Mouse (Mus musculus) common myeloid progenitor, adult 5-6 weeks (primary cell): ENCODE measurements at regions not wholly inside any gene's neighbourhood (a gene's known extent, or its start where the extent isn't known, plus 50 kb on each side); places are given as distances from the start of the nearest gene placed in this dataset.

ENCODE experiments used
- ATAC-seq: replicated peaks from 2 replicates; pipeline ENCODE4 v1.8.0; 2016; ENCODE audit warnings: low read depth, mild to moderate bottlenecking, moderate TSS enrichment, inconsistent platforms; ENCODE audit not compliant: poor library complexity, severe bottlenecking

DNA sequence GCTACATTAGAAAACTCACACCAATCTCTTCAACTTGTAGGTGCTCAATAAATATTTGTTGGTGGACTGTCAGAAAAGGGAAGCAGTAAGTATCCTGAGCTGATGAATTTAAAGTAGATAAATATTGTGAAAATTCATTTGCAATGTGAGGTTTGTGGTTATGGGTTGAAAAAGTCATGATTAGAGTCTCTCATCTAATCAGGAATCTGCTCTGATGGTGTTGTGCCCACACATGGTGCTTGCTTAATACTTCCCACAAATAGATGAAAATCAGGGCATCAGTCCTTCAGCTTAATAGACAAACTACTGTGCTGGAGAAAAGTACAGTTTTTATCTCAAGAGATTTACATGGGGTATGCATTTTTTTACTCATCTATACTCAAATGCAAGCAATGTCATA is 59.9 kb downstream of the S1pr1 start:
- no peak for ATAC-seq

DNA sequence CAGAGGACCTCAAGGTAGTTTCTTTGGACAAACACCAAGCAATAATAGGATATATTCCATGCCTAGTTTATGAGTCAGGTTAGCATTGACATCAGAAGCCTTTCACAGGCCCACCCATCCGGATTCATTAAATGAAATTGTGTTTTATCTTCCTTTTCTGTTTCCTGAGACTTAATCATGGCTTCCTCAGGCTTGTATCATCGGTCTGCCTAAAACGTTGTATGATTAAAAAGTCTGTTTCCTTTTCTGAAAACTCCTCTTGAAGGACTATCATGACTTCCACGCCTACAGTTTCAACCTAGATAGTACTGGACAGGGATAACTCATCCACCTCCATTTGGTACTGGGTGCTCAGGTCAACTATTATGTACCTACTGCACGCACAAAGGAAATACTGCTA is 62.6 kb downstream of the S1pr1 start:
- ATAC-seq, result peak; percentile 46

DNA sequence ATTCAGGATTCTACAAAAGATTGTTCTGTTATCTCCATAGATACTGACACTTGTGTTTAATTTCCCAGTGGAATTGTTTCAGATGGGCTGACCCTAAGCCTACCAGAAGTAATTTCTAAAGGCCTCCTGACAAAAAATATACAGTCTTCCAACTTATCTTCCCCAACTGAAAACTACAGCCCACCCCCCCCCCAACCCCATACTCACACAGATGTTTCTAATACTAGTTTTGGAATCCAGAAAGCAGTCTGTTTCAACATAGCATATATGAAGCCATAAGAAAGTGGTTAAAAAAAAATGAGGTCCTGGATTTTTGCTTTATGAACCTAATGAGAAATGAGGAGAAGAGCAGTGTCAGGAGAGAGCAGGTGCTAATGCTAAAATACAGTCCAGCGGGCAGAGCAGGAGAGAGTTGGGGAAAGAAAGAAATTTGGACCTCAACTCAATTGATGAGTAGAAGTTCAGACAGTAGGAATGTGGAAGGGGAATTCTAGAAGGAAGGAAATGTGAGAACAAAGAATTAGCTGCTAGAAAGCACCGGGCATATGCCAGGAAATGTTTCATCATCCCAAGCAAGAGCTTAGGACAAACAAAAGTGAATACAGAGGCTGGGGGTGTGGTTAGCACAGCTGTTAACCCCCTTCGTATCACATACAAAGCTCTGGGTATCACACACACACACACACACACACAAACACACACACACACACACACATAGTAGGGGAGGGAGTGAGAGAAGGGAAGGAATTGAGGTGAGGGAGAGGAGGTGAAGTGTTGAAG is 65.3 kb downstream of the S1pr1 start:
- no peak for ATAC-seq

DNA sequence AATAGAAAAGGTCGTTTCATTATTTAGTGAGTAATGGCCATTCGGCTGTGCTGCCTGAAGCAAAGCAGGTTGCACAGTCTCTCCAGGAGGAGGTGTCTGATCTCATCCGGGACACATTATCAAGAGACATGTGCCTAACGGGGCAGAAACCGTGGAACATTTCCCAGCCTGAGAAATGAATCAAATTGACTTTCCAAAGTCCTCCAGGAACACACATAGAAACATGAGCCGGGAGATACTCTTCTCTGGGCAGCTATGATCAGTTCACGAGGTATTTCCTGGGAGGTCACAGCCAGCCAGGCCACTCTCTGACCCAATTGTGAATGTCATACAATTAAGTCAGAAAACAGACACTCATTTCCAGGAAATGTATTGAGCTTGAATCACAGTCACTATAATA is 67.9 kb downstream of the S1pr1 start:
- no peak for ATAC-seq

DNA sequence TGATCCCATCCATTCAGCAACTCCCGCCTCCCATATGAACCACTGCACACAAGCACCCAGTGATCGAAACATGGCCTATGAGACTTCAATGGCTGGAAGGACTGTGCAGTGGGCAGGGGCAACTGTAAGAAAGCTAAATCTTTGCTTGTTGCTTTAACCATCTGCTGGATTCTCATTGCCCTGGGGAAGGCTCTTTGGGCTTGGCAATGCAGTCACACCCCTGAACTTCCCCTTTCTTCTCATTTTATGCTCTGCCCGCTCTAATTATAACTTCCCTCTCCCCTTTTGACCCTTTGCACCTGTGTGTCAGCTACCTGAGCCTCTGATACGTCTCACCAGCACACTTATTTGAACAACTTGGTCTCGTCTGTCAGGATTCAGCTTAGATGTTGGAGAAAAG is 70.6 kb downstream of the S1pr1 start:
- ATAC-seq, result peak; percentile 37

DNA sequence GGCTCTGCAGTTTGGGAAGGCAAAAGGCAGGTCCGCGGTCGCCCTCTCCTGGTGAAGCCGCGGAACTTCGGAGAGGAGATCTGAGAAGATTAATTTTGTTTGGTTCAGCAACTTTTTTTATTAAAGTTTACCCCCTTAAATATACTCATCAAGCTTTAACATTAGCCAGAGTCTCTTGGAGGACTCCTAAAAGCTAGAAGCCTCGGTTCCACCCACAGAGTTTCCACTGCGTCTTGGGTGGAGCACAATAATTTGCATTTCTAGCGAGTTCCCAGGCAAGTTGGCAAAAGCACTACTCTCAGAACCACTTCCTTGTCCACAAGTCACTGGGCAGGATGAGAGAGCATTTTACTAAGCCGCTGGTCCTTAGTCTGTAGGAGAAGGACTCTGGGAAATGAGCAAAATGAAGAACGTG is 72.0 kb downstream of the S1pr1 start:
- ATAC-seq, result peak; percentile 54

DNA sequence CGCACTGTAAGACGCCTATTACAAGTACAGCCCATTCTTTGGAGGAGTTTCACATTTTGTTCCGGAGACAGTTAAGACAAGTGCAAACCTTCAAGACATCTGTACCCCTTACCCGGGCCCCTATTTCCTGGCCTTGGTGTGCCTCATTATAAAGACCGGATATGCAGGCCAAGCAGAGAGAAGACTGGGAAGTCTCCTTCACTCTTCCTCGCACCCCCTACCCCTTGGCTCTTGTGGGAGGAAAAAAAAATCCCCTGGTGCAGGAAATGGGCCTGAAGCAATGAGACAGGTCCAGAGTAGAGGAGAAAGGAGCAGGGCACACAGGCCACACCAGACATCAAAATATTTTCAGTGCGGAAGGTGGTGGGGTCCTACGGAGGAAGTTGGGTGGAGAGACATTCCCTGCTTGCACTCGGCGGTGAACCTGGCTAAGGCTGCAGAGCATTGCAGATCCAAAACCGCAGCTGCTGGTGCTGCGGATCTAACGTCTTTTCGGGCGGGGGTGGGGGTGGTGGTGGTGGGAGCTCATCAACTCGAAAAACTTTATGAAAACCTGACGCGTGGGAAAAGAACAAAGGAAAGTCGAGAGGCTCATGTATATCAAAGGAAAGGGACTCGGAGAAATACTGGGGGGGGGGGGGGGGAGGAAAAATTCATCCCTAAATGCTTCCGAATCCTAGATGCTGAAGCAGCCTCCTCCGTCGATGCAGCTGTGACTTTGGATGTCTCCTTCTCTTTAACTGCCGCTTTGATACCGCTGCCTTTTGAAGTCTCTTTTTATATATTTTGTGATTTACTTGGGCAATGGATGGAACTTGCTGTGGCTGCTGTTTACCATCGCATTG is 72.6 kb downstream of the S1pr1 start:
- ATAC-seq, result peak; percentile 39

DNA sequence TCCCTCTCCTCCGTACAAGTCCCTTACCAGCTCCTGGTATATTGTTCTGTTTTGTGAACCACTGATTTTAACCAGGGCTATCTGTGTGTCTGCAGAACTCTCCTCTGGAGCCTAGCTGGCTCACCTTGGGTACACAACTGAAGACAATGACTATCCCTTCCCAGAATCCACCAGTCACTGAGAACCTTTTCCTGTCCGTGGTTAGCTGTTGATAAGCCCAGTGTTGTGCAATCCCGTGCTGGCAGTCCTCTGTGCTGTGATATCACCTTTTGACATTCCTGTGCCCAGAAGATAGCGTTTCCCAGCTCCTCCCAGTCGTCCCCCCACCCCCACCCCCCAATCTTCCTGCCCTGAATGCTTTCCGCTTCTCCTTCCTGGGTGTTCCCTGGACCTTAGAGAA is 73.5 kb downstream of the S1pr1 start:
- peak; percentile 73 for ATAC-seq

DNA sequence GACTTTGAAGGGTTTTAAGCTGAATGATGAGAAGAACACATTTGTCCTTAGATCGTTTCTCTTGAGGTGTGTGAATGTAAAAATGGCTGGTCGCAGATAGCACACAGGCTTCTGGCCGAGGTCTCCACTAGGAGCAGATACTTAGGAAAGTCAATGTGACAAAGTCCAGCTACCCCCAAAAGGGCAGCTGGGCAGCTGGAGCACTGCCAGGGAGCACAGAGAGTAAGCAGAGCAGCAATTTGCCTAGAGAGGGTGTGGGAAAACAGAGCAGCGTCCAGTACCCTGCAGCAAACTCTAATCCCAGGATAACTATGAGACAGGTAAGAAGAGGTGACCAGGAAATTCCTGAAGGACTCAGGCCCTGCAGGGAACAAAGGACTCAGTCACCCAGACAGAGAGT is 79.4 kb downstream of the S1pr1 start:
- ATAC-seq, result no peak

DNA sequence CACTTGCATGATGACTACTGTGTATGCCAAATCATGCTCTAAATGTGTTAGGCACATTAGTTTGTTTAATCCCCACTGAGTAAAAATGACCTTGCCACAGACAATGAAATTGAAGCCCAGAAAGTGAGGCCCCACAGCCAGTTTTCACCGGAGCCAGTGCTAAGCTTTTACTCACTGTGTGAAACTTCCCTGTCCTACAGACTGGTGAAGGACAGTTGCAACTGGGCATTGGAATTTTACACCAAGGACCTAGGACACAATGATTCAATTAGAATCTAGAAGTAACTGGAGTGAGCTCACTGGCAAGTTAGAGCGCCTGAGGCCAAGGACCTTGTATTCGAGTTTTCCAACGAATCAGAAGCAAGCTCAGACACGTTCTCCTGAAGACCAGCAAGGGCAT is 79.8 kb downstream of the S1pr1 start:
- ATAC-seq, result no peak

DNA sequence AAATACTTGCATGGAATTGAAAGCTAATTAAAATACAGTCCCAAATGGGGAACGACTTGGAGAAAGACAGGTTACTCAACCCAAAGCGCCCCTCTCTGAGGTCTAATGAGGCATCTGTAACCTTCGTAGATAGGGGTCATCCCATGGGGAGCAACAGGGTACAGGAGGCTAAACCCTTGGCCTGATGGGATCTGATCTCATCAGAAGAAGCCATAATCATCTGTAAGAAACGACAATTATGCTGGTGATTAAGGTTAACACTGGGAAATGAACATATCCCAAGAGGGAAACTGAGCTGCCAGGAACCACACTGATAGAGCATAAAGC is 82.5 kb downstream of the S1pr1 start:
- no peak for ATAC-seq

DNA sequence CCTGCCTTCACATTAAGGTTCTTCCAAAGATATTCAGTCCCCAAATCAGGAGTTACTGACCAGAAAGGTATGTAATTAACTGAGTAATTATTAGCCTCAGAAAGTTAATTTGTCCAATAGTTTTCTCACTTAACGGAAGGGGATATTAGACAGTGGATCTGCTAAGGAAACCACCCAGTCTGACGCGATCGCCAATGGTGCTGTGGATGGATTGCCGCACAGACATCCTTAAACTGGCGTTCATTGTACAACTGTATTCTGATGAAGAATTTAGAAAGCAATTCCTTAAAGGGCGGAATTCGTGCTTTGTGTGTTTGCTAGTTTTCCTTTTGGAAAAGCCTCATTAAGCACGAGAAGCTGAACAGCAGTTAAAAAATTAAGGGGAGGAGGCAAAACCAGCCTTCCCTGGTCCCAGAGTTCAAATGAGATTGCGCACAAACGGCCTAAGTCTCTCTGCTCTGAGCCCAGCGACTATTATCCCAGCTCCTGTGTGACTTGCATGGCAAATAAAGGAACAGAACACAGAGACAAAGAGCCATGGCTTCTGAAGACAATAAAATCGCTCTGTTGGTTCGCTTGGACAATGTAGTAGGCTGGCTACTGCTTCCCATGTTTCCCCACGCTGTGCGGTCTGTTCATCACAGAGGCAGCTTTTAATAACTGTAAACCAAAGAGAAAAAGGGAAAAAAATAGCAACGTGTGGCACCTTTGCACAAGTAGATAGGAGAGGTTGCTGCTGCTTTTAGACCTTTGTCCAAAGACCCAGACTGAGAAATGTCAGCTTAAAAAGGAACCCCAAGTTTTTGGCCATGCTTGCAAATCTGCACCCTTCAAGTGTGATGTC is 83.1 kb downstream of the S1pr1 start:
- no peak for ATAC-seq

DNA sequence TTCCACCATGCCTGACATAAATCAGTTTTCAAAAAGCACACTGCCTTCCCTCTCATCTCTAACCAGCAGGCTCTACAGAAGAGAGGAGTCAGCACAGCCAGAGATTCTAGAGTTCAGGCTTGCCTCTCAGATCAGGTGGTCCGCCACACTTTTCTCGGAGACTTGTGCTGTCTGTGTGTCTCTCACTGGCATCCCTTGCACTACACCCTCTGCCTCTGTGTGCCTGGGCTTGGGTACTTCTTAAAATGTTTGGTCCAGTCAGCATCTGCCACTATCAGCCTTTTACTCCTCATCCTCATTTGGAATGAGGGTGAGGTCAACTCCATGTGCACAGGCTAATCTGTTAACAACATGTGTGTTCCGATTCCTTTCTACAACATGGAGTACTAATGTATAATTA is 92.0 kb downstream of the S1pr1 start:
- ATAC-seq, result no peak

DNA sequence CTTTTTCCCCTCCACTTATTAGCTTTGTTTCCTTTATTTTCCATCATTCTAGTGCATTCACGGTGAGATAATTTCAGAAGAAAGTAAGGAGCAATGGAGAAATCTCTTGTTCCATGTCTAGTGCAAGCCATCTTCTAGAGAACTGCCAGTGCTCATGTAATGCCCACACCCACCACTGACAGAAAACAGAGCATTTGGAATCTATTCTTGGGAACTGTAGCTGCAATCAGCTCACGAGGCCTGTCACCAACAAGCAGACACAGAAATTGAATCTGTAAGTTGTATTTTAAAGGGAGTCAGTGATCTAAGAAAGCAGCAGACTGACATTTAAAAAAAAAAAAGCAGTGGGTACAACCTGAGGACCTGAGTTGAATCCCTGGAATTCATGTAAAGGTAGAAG is 92.6 kb downstream of the S1pr1 start:
- no peak for ATAC-seq

DNA sequence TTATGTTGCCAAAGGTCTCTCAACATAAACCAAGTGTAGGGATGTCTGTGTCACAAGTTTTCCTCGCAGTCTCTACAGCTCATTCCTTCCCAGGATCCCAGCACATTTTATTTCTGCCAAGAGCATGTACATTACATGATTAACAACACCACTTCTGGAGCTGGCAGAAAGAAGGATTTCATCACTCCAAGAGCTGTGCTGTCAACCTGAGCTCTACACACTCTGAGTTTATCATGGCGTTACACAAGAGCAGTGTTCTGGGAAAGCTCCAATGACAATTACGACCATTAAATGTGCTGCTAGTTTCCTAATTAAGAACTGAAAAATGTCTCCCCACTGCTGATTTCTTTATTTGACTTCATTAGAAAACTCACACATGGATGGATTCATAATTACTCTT is 94.9 kb downstream of the S1pr1 start:
- no peak for ATAC-seq

DNA sequence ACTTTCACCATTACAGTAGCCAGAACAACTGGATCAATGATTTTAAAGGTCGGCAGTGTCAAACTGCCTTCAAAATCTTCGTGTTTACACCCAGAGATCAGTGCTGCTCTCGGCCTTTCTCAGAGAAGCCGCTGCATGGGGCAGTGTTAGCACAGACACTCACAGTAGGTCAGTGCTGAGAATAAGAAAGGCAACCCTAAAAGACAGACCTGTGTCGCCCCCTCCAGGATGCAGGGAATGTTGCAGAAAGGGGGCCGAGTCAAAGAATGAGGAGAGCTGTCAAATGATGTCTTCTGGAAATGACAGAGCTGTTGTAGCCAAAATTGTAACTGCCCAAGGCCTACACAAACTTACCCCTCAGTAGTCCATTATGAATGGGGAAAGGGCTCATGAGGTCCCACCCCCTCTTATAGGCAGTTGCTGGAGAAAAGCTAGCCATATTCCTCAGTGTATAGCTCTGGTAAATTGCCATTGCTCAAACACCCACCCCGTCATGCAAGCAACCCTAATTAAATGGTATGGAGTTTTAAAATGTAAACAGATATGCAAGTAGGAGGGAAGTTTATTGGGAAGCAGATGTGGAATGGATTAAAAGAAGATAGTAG is 98.8 kb downstream of the S1pr1 start:
- peak; percentile 84 for ATAC-seq

DNA sequence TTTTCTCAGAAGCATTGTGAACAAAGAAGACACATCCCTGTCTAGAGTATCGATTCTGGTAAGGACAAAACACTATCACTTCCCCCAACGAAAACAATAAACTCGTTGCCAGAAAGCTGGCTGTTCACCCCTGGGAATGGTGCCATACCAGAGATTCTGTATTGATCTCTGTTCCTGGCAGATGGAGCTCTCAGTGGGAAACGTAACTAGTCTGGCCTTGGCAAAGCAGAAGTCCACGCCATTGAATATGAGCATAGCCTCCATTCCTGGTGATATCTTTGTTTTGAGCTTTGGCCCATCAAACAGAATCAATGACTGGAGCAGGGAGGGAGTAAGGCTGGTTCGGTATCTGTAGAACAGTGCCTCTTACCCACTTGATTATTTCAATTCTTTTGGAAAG is 102.0 kb downstream of the S1pr1 start:
- ATAC-seq, result no peak

DNA sequence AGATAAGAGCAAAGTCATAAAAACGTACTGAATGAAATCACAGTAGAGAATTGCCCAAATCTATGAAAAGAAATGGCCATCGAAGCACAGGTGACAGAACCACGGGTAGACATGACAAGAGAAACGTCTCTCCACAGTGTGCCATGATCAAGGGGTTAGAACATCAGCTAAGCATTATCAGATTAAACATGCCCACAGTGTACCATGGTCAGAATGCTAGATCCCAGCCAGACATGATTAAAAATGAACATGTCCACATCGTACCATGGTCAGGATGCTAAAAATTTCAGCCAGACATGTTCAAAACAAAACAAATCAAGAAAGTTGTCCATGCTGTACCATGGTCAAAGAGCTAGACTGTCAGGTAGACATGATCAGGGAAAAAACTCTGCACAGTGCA is 106.8 kb downstream of the S1pr1 start:
- no peak for ATAC-seq

DNA sequence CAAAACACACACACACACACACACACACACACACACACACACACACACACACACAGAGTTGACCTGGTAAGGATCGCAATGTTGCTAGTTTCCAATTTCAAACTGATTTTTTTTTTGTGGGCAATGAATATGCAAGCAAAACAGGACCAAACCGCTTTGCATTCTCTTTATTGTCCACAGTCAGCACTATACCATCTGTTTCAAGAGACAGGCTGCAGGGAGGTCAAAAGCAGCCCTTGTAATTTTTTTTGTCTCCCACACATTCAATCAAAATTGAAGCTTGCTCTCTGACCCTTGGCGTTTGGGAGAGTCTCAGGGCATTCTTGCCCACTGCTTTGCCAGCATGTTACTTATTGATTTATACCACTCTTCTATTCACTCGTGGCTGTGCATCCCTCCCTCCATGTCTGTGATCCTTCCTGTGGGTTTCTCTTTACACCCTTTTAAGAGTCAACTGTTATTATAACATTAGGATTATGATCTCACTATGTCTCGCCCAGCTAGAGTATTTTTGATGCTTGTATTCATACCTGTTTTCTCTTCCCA is 110.1 kb downstream of the S1pr1 start:
- no peak for ATAC-seq

DNA sequence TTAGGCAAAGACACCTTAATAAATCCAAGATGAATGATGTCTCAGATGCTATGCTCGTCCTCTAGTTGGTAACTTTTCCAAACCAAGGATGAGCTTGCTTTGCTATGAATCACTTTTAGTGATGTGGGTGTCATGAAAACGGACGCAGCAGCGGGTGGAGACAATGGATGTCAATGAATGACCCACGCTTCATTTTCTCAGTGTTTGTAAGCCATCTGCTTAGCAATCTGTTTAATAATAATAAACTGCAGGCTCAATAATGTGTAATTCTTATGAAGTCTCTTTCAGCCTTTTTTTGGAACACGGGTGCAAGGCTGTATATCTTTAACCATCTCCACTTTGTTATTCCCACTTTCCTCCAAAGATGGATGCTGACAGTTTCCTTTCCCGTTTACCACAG is 110.6 kb downstream of the S1pr1 start:
- ATAC-seq, result no peak
